Mouse (Mus musculus) myocyte (in vitro differentiated cells): Measurements from ENCODE around the gene Tmem237. TPM values are rescaled to one million over a fixed set of nuclear protein-coding genes. Genes with fewer than 3 reads are reported as not detected.

Experiments
- H3K27me3 ChIP-seq: one replicate; pipeline ENCODE4 v1.6.1; 2011; ENCODE audit not compliant: control insufficient read depth, insufficient read depth, insufficient read length
- H3K36me3 ChIP-seq: one replicate; pipeline ENCODE4 v1.6.1; 2011; ENCODE audit not compliant: control insufficient read depth, insufficient read depth
- H3K4me2 ChIP-seq: one replicate; pipeline ENCODE4 v1.6.1; 2011; ENCODE audit warnings: low read depth, control low read depth
- H3K4me3 ChIP-seq: one replicate; pipeline ENCODE4 v1.5.1; 2011; ENCODE audit warnings: mild to moderate bottlenecking, control low read depth, moderate library complexity
- H3K79me2 ChIP-seq: one replicate; pipeline ENCODE4 v1.6.1; 2011; ENCODE audit not compliant: control insufficient read depth, insufficient read depth
- H3ac ChIP-seq: one replicate; pipeline ENCODE4 v1.6.1; 2011; ENCODE audit not compliant: control insufficient read depth, insufficient read length
- CEBPB ChIP-seq: IDR thresholded peaks from 2 replicates; pipeline ENCODE4 v1.6.1; 2011; ENCODE audit warnings: mild to moderate bottlenecking, moderate library complexity; ENCODE audit not compliant: poor library complexity, insufficient read depth, severe bottlenecking
- E2F4 ChIP-seq: IDR thresholded peaks from one replicate; pipeline ENCODE4 v1.6.1; 2011; ENCODE audit warnings: mild to moderate bottlenecking, control low read depth, moderate library complexity; ENCODE audit not compliant: insufficient read depth
- MAX ChIP-seq: IDR thresholded peaks from one replicate; pipeline ENCODE4 v1.6.1; 2011; ENCODE audit warnings: low read depth, mild to moderate bottlenecking, control low read depth
- MYOD1 ChIP-seq, 3 experiments: IDR thresholded peaks; one replicate each; pipeline ENCODE4 v1.6.1; 2011; ENCODE audit warnings: control low read depth in 2 of 3, low read depth in 2 of 3, mild to moderate bottlenecking in 2 of 3, moderate library complexity in 1 of 3; ENCODE audit not compliant: insufficient read length in 2 of 3, control insufficient read depth in 1 of 3
- MYOG ChIP-seq, 3 experiments: IDR thresholded peaks; one replicate each; pipeline ENCODE4 v1.6.1; 2011; ENCODE audit warnings: control low read depth in 2 of 3, low read depth in 2 of 3, mild to moderate bottlenecking in 2 of 3; ENCODE audit not compliant: insufficient read length in 2 of 3, control insufficient read depth in 1 of 3, insufficient read depth in 1 of 3
- POLR2A ChIP-seq: IDR thresholded peaks from one replicate; pipeline ENCODE4 v1.6.1; 2011; ENCODE audit warnings: low read depth, mild to moderate bottlenecking, control low read depth, moderate library complexity; ENCODE audit not compliant: insufficient read length
- POLR2AphosphoS2 ChIP-seq: IDR thresholded peaks from one replicate; pipeline ENCODE4 v1.6.1; 2011; ENCODE audit warnings: low read depth, control low read depth; ENCODE audit not compliant: insufficient read length
- REST ChIP-seq: IDR thresholded peaks from one replicate; pipeline ENCODE4 v1.6.1; 2011; ENCODE audit warnings: mild to moderate bottlenecking, control low read depth, moderate library complexity; ENCODE audit not compliant: insufficient read depth, insufficient read length
- SRF ChIP-seq: IDR thresholded peaks from one replicate; pipeline ENCODE4 v1.6.1; 2011; ENCODE audit warnings: low read depth; ENCODE audit not compliant: control insufficient read depth, insufficient read length
- TCF12 ChIP-seq: IDR thresholded peaks from one replicate; pipeline ENCODE4 v1.6.1; 2011; ENCODE audit warnings: mild to moderate bottlenecking, control low read depth; ENCODE audit not compliant: poor library complexity, insufficient read depth, severe bottlenecking
- TCF3 ChIP-seq: IDR thresholded peaks from one replicate; pipeline ENCODE4 v1.6.1; 2011; ENCODE audit warnings: low read depth, control low read depth; ENCODE audit not compliant: insufficient read length
- USF1 ChIP-seq: IDR thresholded peaks from one replicate; pipeline ENCODE4 v1.6.1; 2011; ENCODE audit warnings: low read depth, mild to moderate bottlenecking, control low read depth, moderate library complexity
- polyA plus RNA-seq: library from polyadenylated mRNA; unstranded; fragments of >200 nt; fragmentation: generic; extraction: Trizol; gene quantifications from one replicate; pipeline ENCODE4 v1.2.1, GENCODE M21; 2012; ENCODE audit warnings: missing spikeins

Gene Tmem237
- polyA plus RNA-seq, 1 experiment: 13.7 TPM

DNA sequence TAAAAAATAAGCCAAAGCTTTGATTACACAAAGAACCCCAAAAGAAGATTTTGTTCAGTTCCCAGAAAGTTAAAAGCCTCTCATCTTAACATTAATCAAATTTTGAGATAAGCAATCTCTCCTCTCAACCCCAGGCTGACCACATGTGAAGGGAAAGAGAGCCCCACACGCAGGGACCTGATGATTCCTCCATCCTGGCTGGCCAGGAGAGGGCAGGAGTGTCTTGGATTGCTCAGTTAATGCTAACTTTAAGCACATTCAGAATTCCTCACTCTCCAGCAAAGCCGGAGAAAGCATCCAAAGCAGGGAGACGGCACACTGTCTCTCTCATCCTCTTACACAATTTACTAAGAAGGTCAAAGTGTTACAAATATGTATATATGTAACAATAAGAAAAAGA, 52.2 kb downstream of the Tmem237 start:
- Histone ChIP-seq H3K27me3 (peaks cover 10% of the 10 kb centered on the region), H3K4me3 (no peak overlapping the region), H3K36me3 (no peaks in the 10 kb centered on the region), H3ac (no peak overlapping the region), H3K79me2 (no peaks in the 10 kb centered on the region), H3K4me2 (no peak overlapping the region)
- TF ChIP-seq POLR2AphosphoS2 (no peak), USF1 (no peak), TCF12 (no peak), MAX (no peak), TCF3 (no peak), SRF (no peak), MYOG (IDR thresholded peaks at IDR 0.05; ENCODE audit: control insufficient read depth in 1 of 3, insufficient read depth in 1 of 3, insufficient read length in 2 of 3, low read depth in 2 of 3) (no peak), E2F4 (no peak), MYOD1 (IDR thresholded peaks at IDR 0.05; ENCODE audit: control insufficient read depth in 1 of 3, insufficient read length in 2 of 3, low read depth in 2 of 3) (no peak), POLR2A (no peak), CEBPB (no peak), REST (no peak)

DNA sequence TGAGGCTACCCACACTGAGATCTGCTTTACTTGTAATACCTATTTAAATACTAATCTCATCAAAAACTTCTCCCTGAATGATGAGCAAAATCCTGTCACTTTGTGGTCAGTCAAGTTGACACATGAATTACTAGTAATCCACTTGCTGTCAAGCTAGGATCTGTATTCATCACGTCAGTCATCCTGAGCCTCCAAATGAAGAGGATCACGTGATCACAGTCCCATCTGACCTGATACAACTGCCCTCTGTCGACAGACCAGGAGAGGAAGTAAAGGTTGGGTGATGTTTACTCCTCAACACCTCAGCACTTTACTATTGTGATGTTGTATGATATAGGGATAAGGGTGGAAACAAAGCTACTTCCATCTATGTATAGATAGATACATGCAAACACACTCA, 56.5 kb downstream of the Tmem237 start:
- H3ac ChIP-seq: no peak overlapping the region
- no peak for TF ChIP-seq TCF3
- TF ChIP-seq POLR2A: no peak
- peak; percentile 39 for TF ChIP-seq USF1
- no peak for TF ChIP-seq SRF
- no peaks in the 10 kb centered on the region for H3K79me2 ChIP-seq
- H3K27me3 ChIP-seq: peaks cover 10% of the 10 kb centered on the region
- H3K36me3 ChIP-seq: no peaks in the 10 kb centered on the region
- H3K4me2 ChIP-seq: no peak overlapping the region
- H3K4me3 ChIP-seq: no peak overlapping the region

DNA sequence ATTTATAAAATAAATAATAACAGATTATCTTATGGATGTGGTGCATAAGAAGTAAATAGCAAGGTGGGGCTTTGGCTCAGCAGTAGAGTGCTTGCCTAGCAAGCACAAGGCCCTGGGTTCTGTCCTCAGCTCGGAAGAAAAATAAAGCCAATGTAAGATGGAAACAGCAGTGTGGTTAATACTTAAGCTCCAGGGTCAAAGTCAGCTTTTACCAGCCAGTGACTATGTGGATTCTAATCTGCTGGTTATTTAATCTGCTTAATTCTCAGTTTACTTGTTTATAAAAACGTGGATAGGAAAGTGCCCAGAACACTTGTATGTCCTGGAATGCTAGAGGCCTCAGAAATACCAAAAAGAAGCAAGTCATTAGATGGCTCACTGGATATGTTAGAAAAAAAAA, 63.3 kb downstream of the Tmem237 start:
- Histone ChIP-seq H3K4me3 (no peak overlapping the region), H3K79me2 (no peaks in the 10 kb centered on the region), H3K27me3 (peaks cover 14% of the 10 kb centered on the region), H3K4me2 (no peak overlapping the region), H3ac (no peak overlapping the region), H3K36me3 (no peaks in the 10 kb centered on the region)
- TF ChIP-seq USF1 (no peak), TCF3 (no peak), SRF (no peak), MYOD1 (IDR thresholded peaks at IDR 0.05; ENCODE audit: control insufficient read depth in 1 of 3, insufficient read length in 2 of 3, low read depth in 2 of 3) (no peak), MAX (no peak), CEBPB (no peak), E2F4 (no peak), POLR2A (no peak), POLR2AphosphoS2 (no peak), TCF12 (no peak), MYOG (IDR thresholded peaks at IDR 0.05; ENCODE audit: control insufficient read depth in 1 of 3, insufficient read depth in 1 of 3, insufficient read length in 2 of 3, low read depth in 2 of 3) (no peak), REST (no peak)

DNA sequence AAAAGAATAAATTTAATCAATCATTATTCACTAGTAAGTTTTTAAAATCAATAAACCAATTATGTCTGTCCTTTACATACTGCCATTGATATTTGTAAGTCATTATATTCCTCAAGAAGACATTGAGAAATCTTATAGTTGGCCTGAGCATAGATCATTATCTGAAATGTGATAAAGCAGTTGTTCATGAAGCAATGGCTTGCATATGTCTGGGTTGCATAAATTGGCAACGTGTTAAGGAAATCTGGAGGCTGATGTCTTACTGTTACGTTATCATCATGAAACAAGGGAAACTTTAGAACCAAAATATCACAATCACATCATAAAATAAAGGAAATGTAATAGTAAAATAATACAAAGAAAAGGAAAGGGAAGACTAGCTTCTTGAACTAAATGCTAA, 68.9 kb downstream of the Tmem237 start:
- Histone ChIP-seq H3K4me3 (no peak overlapping the region), H3K79me2 (no peaks in the 10 kb centered on the region), H3ac (no peak overlapping the region), H3K27me3 (peaks cover 19% of the 10 kb centered on the region), H3K4me2 (no peak overlapping the region), H3K36me3 (no peaks in the 10 kb centered on the region)
- TF ChIP-seq TCF12: no peak
- no peak for TF ChIP-seq REST
- no peak for TF ChIP-seq TCF3
- no peak for TF ChIP-seq SRF
- no peak for TF ChIP-seq E2F4
- no peak for TF ChIP-seq POLR2A
- no peak for TF ChIP-seq MAX
- no peak for TF ChIP-seq CEBPB
- TF ChIP-seq MYOD1 (IDR thresholded peaks at IDR 0.05; ENCODE audit: control insufficient read depth in 1 of 3, insufficient read length in 2 of 3, low read depth in 2 of 3): no peak
- no peak for TF ChIP-seq MYOG (IDR thresholded peaks at IDR 0.05; ENCODE audit: control insufficient read depth in 1 of 3, insufficient read depth in 1 of 3, insufficient read length in 2 of 3, low read depth in 2 of 3)
- TF ChIP-seq POLR2AphosphoS2: no peak
- TF ChIP-seq USF1: no peak

Other genes with a start within 250 kb of the Tmem237 start
- 13.7 TPM for gene Trak2, start 147.0 kb downstream of the Tmem237 start, polyA plus RNA-seq
- 17.0 TPM for gene Stradb, start 146.9 kb downstream of the Tmem237 start, polyA plus RNA-seq
- gene C2cd6, start 25.5 kb downstream of the Tmem237 start, polyA plus RNA-seq: not detected
- 0.26 TPM for gene Mpp4, start 43.0 kb upstream of the Tmem237 start, polyA plus RNA-seq
- 7.8 TPM for gene Als2, start 116.8 kb upstream of the Tmem237 start, polyA plus RNA-seq
- 0.44 TPM for gene Cdk15, start 136.5 kb upstream of the Tmem237 start, polyA plus RNA-seq